Mouse (Mus musculus): ENCODE data around the gene Snx21. TPM values are rescaled to one million over a fixed set of nuclear protein-coding genes. Genes with fewer than 3 reads are reported as not detected.
A peak's percentile ranks its signal among the peaks of the same experiment; 100 is the strongest.

The Snx21 gene
- polyA plus RNA-seq, 1 experiment, result 10.7 TPM

GRCm38 (mm10) chr2:164831029-164831428, 45.4 kb downstream of the Snx21 start:
- H3K4me1 ChIP-seq (ENCODE audit: control insufficient read depth, insufficient read depth, low read length), result no peaks in the 10 kb centered on the region
- H3K36me3 ChIP-seq (ENCODE audit: control insufficient read depth, insufficient read depth, low read length, poor library complexity, severe bottlenecking), result peaks cover 20% of the 10 kb centered on the region
- TF ChIP-seq EP300 (IDR thresholded peaks at IDR 0.05; ENCODE audit: insufficient read depth, low read depth, low read length) (no peak), CTCF (IDR thresholded peaks at IDR 0.05; ENCODE audit: low read depth, low read length) (no peak), POLR2A (IDR thresholded peaks at IDR 0.05; ENCODE audit: insufficient read depth, low read length) (no peak)
- H3K4me3 ChIP-seq (ENCODE audit: low read depth, low read length), result no peak overlapping the region
- no peaks in the 10 kb centered on the region for H3K9me3 ChIP-seq (replicated peaks; ENCODE audit: control insufficient read depth, insufficient read depth, low read length, poor library complexity, severe bottlenecking)
- no peaks in the 10 kb centered on the region for H3K27me3 ChIP-seq (ENCODE audit: control insufficient read depth, insufficient read depth, low read length, poor library complexity, severe bottlenecking)
- no peak overlapping the region for H3K27ac ChIP-seq (ENCODE audit: insufficient read depth, low read length)
- no peak overlapping the region for H3K9ac ChIP-seq (ENCODE audit: low read depth, poor library complexity, severe bottlenecking)

GRCm38 (mm10) chr2:164832032-164832747, 46.6 kb downstream of the Snx21 start:
- TF ChIP-seq EP300 (IDR thresholded peaks at IDR 0.05; ENCODE audit: insufficient read depth, low read depth, low read length) (no peak), POLR2A (IDR thresholded peaks at IDR 0.05; ENCODE audit: insufficient read depth, low read length) (no peak), CTCF (IDR thresholded peaks at IDR 0.05; ENCODE audit: low read depth, low read length) (no peak)
- Histone ChIP-seq H3K9ac (ENCODE audit: low read depth, poor library complexity, severe bottlenecking) (peak overlapping the region; percentile 78), H3K9me3 (replicated peaks; ENCODE audit: control insufficient read depth, insufficient read depth, low read length, poor library complexity, severe bottlenecking) (no peaks in the 10 kb centered on the region), H3K27ac (ENCODE audit: insufficient read depth, low read length) (no peak overlapping the region), H3K27me3 (ENCODE audit: control insufficient read depth, insufficient read depth, low read length, poor library complexity, severe bottlenecking) (no peaks in the 10 kb centered on the region), H3K36me3 (ENCODE audit: control insufficient read depth, insufficient read depth, low read length, poor library complexity, severe bottlenecking) (peaks cover 18% of the 10 kb centered on the region), H3K4me3 (ENCODE audit: low read depth, low read length) (peak overlapping the region; percentile 84), H3K4me1 (ENCODE audit: control insufficient read depth, insufficient read depth, low read length) (no peaks in the 10 kb centered on the region)

GRCm38 (mm10) chr2:164832748-164833301, 47.2 kb downstream of the Snx21 start, which contains the start of gene Ctsa:
Ctsa (plus strand) TSS chr2:164832873.
- H3K4me1 ChIP-seq (ENCODE audit: control insufficient read depth, insufficient read depth, low read length), result no peaks in the 10 kb centered on the region
- H3K36me3 ChIP-seq (ENCODE audit: control insufficient read depth, insufficient read depth, low read length, poor library complexity, severe bottlenecking), result peaks cover 12% of the 10 kb centered on the region
- peak within 1 kb of the TSS; percentile 78 for H3K9ac ChIP-seq (ENCODE audit: low read depth, poor library complexity, severe bottlenecking)
- no peaks in the 10 kb centered on the region for H3K9me3 ChIP-seq (replicated peaks; ENCODE audit: control insufficient read depth, insufficient read depth, low read length, poor library complexity, severe bottlenecking)
- TF ChIP-seq EP300 (IDR thresholded peaks at IDR 0.05; ENCODE audit: insufficient read depth, low read depth, low read length), result 0 out of 2 replicates have a peak, but pooled peaks have one; percentile 58
- no peak for TF ChIP-seq POLR2A (IDR thresholded peaks at IDR 0.05; ENCODE audit: insufficient read depth, low read length)
- peak; percentile 40 for TF ChIP-seq CTCF (IDR thresholded peaks at IDR 0.05; ENCODE audit: low read depth, low read length)
- H3K27ac ChIP-seq (ENCODE audit: insufficient read depth, low read length), result 0 out of 2 replicates have a peak within 1 kb of the TSS, but pooled peaks have one; percentile 12
- H3K27me3 ChIP-seq (ENCODE audit: control insufficient read depth, insufficient read depth, low read length, poor library complexity, severe bottlenecking), result no peaks in the 10 kb centered on the region
- H3K4me3 ChIP-seq (ENCODE audit: low read depth, low read length), result peak within 1 kb of the TSS; percentile 84

GRCm38 (mm10) chr2:164833314-164833959, 47.8 kb downstream of the Snx21 start, which contains the start of gene Neurl2:
Neurl2 (minus strand) TSS chr2:164833456.
- H3K9me3 ChIP-seq (replicated peaks; ENCODE audit: control insufficient read depth, insufficient read depth, low read length, poor library complexity, severe bottlenecking), result no peaks in the 10 kb centered on the region
- H3K4me1 ChIP-seq (ENCODE audit: control insufficient read depth, insufficient read depth, low read length), result no peaks in the 10 kb centered on the region
- no peak for TF ChIP-seq CTCF (IDR thresholded peaks at IDR 0.05; ENCODE audit: low read depth, low read length)
- peak; percentile 84 for TF ChIP-seq EP300 (IDR thresholded peaks at IDR 0.05; ENCODE audit: insufficient read depth, low read depth, low read length)
- no peak for TF ChIP-seq POLR2A (IDR thresholded peaks at IDR 0.05; ENCODE audit: insufficient read depth, low read length)
- peaks cover 14% of the 10 kb centered on the region for H3K36me3 ChIP-seq (ENCODE audit: control insufficient read depth, insufficient read depth, low read length, poor library complexity, severe bottlenecking)
- H3K4me3 ChIP-seq (ENCODE audit: low read depth, low read length), result peak within 1 kb of the TSS; percentile 84
- H3K27me3 ChIP-seq (ENCODE audit: control insufficient read depth, insufficient read depth, low read length, poor library complexity, severe bottlenecking), result no peaks in the 10 kb centered on the region
- 0 out of 2 replicates have a peak within 1 kb of the TSS, but pooled peaks have one; percentile 12 for H3K27ac ChIP-seq (ENCODE audit: insufficient read depth, low read length)
- peak within 1 kb of the TSS; percentile 78 for H3K9ac ChIP-seq (ENCODE audit: low read depth, poor library complexity, severe bottlenecking)

GRCm38 (mm10) chr2:164834531-164834930, 48.9 kb downstream of the Snx21 start:
- Histone ChIP-seq H3K27me3 (ENCODE audit: control insufficient read depth, insufficient read depth, low read length, poor library complexity, severe bottlenecking) (no peaks in the 10 kb centered on the region), H3K9ac (ENCODE audit: low read depth, poor library complexity, severe bottlenecking) (peak overlapping the region; percentile 78), H3K4me3 (ENCODE audit: low read depth, low read length) (peak overlapping the region; percentile 84), H3K9me3 (replicated peaks; ENCODE audit: control insufficient read depth, insufficient read depth, low read length, poor library complexity, severe bottlenecking) (no peaks in the 10 kb centered on the region), H3K27ac (ENCODE audit: insufficient read depth, low read length) (no peak overlapping the region), H3K4me1 (ENCODE audit: control insufficient read depth, insufficient read depth, low read length) (no peaks in the 10 kb centered on the region), H3K36me3 (ENCODE audit: control insufficient read depth, insufficient read depth, low read length, poor library complexity, severe bottlenecking) (peaks cover 23% of the 10 kb centered on the region)
- TF ChIP-seq POLR2A (IDR thresholded peaks at IDR 0.05; ENCODE audit: insufficient read depth, low read length), result no peak
- no peak for TF ChIP-seq CTCF (IDR thresholded peaks at IDR 0.05; ENCODE audit: low read depth, low read length)
- TF ChIP-seq EP300 (IDR thresholded peaks at IDR 0.05; ENCODE audit: insufficient read depth, low read depth, low read length), result no peak
